Mouse (Mus musculus): ENCODE measurements at regions not wholly inside any gene's neighbourhood (a gene's known extent, or its start where the extent isn't known, plus 50 kb on each side); places are given as distances from the start of the nearest gene placed in this dataset.

DNA sequence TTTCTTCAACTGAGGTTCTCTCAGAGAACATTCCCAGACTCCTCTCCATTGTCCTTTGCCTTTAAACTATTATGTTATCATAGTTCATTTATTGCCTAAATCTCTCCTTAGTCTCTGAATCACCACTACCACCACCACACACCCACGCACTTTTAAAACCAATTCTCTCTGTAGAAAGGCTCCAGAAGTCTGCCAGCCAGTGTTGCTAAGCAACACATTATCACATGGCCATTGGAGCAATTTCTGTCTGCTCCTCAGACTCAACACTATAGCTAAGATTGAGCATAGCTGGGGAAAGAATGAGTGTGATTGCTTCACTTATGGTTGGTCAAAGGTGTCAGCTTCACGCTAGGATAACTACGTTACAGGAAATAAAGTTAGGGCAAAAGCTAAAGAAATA lies 59.3 kb downstream of the Trap1a start:
- Histone ChIP-seq H3K4me1 (ENCODE audit: control insufficient read depth, insufficient read depth, low read length) (no peaks in the 10 kb centered on the region), H3K4me3 (replicated peaks; ENCODE audit: insufficient read depth, low read depth, low read length) (no peak overlapping the region), H3K27ac (ENCODE audit: insufficient read depth, low read length) (no peak overlapping the region), H3K27me3 (ENCODE audit: control insufficient read depth, insufficient read depth, low read length) (no peaks in the 10 kb centered on the region)
- no peak for DNase-seq
- WGBS: 20% methylated on average over 3 of the region's 3 CpGs
- TF ChIP-seq POLR2A (IDR thresholded peaks at IDR 0.05; ENCODE audit: borderline replicate concordance, insufficient read depth, low read length) (no peak), CTCF (IDR thresholded peaks at IDR 0.05; ENCODE audit: borderline replicate concordance, insufficient read depth, low read depth, low read length) (no peak)

GRCm38 (mm10) chrX:139416701-139417100 lies 63.5 kb upstream of the D330045A20Rik start:
- Histone ChIP-seq H3K27me3 (ENCODE audit: control insufficient read depth, insufficient read depth, low read length) (no peaks in the 10 kb centered on the region), H3K4me3 (replicated peaks; ENCODE audit: insufficient read depth, low read depth, low read length) (no peak overlapping the region), H3K27ac (ENCODE audit: insufficient read depth, low read length) (no peak overlapping the region), H3K4me1 (ENCODE audit: control insufficient read depth, insufficient read depth, low read length) (no peaks in the 10 kb centered on the region)
- 52% methylated on average over 6 of the region's 6 CpGs for WGBS
- DNase-seq: peak; percentile 30 to 55
- no peak for TF ChIP-seq POLR2A (IDR thresholded peaks at IDR 0.05; ENCODE audit: borderline replicate concordance, insufficient read depth, low read length)
- 0 out of 2 replicates have a peak, but pooled peaks have one; percentile 10 for TF ChIP-seq CTCF (IDR thresholded peaks at IDR 0.05; ENCODE audit: borderline replicate concordance, insufficient read depth, low read depth, low read length)

GRCm38 (mm10) chrX:139419867-139420266 lies 60.3 kb upstream of the D330045A20Rik start:
- TF ChIP-seq CTCF (IDR thresholded peaks at IDR 0.05; ENCODE audit: borderline replicate concordance, insufficient read depth, low read depth, low read length) (no peak), POLR2A (IDR thresholded peaks at IDR 0.05; ENCODE audit: borderline replicate concordance, insufficient read depth, low read length) (no peak)
- H3K4me1 ChIP-seq (ENCODE audit: control insufficient read depth, insufficient read depth, low read length): no peaks in the 10 kb centered on the region
- 27% methylated on average over 6 of the region's 6 CpGs for WGBS
- no peak overlapping the region for H3K4me3 ChIP-seq (replicated peaks; ENCODE audit: insufficient read depth, low read depth, low read length)
- no peaks in the 10 kb centered on the region for H3K27me3 ChIP-seq (ENCODE audit: control insufficient read depth, insufficient read depth, low read length)
- DNase-seq: peak; percentile 10 to 28
- H3K27ac ChIP-seq (ENCODE audit: insufficient read depth, low read length): no peak overlapping the region

GRCm38 (mm10) chrX:139424307-139424706 lies 55.9 kb upstream of the D330045A20Rik start:
- Histone ChIP-seq H3K4me3 (replicated peaks; ENCODE audit: insufficient read depth, low read depth, low read length) (no peak overlapping the region), H3K27ac (ENCODE audit: insufficient read depth, low read length) (no peak overlapping the region), H3K4me1 (ENCODE audit: control insufficient read depth, insufficient read depth, low read length) (no peaks in the 10 kb centered on the region), H3K27me3 (ENCODE audit: control insufficient read depth, insufficient read depth, low read length) (no peaks in the 10 kb centered on the region)
- DNase-seq: no peak
- TF ChIP-seq POLR2A (IDR thresholded peaks at IDR 0.05; ENCODE audit: borderline replicate concordance, insufficient read depth, low read length): no peak
- WGBS: 97% methylated on average over 1 of the region's 1 CpGs

Data from cerebellum, adult 2 months (tissue).